Mouse (Mus musculus) lung, embryonic 14.5 days (tissue): ENCODE results near the gene Thrap3. TPM values are rescaled to one million over a fixed set of nuclear protein-coding genes. Genes with fewer than 3 reads are reported as not detected.
"Not testable (repeated sequence)": the region's sequence is repeated elsewhere in the genome, so short reads cannot be mapped to it uniquely, and the experiment has no call there.

Experiments
- ATAC-seq: fragments of 200-750 bp; cut with Nextera tagmentation; 2 replicates; pipeline ENCODE4 v1.8.0; 2017; ENCODE audit warnings: mild to moderate bottlenecking, moderate TSS enrichment, moderate library complexity; ENCODE audit not compliant: insufficient read depth
- DNase-seq: peaks from one replicate; pipeline ENCODE4 v3.0.0-alpha.2; 2015
- H3K27ac ChIP-seq: fragments of 300-500 bp; sonication (generic); 2 replicates; pipeline ENCODE4 v1.5.1; 2014; ENCODE audit warnings: low read depth, mild to moderate bottlenecking, moderate library complexity
- H3K27me3 ChIP-seq: fragments of 300-500 bp; sonication (generic); 2 replicates; pipeline ENCODE4 v1.6.1; 2014; ENCODE audit warnings: low read length, control low read depth; ENCODE audit not compliant: insufficient read depth
- H3K36me3 ChIP-seq: fragments of 300-500 bp; sonication (generic); 2 replicates; pipeline ENCODE4 v1.6.1; 2014; ENCODE audit warnings: control low read depth; ENCODE audit not compliant: insufficient read depth
- H3K4me1 ChIP-seq: fragments of 300-500 bp; sonication (generic); 2 replicates; pipeline ENCODE4 v1.6.1; 2014; ENCODE audit warnings: antibody characterized with exemption, control low read depth; ENCODE audit not compliant: insufficient read depth
- H3K4me2 ChIP-seq: fragments of 300-500 bp; sonication (generic); 2 replicates; pipeline ENCODE4 v1.6.1; 2014; ENCODE audit warnings: mild to moderate bottlenecking
- H3K4me3 ChIP-seq: fragments of 300-500 bp; sonication (generic); 2 replicates; pipeline ENCODE4 v1.5.1; 2014; ENCODE audit warnings: low read depth, low read length
- H3K9ac ChIP-seq: fragments of 300-500 bp; sonication (generic); 2 replicates; pipeline ENCODE4 v1.6.1; 2014
- H3K9me3 ChIP-seq: fragments of 300-500 bp; sonication (generic); 2 replicates; pipeline ENCODE4 v1.6.1; 2016; ENCODE audit warnings: low read depth, low read length, control low read depth
- CTCF ChIP-seq: IDR thresholded peaks from 2 replicates; pipeline ENCODE4 v1.5.1; 2016; ENCODE audit warnings: antibody characterized with exemption, low read depth
- WGBS: fragments of 180-500 bp; shearing (Covaris S2); extraction: QIAGEN DNeasy Blood & Tissue Kit; methylation state at CpG from one replicate; pipeline ENCODE4 v1.1.7; 2014; 5-methylcytosine and 5-hydroxymethylcytosine counted together
- polyA plus RNA-seq: library from polyadenylated mRNA; unstranded; fragments of >200 nt; fragmentation: Nextera tagmentation; extraction: Ambion mirVana; gene quantifications from 2 replicates; pipeline ENCODE4 v1.2.1, GENCODE M21; 2014

The Thrap3 gene
- polyA plus RNA-seq, 1 experiment from 2014 or later, result 262 TPM

- no peak overlapping the region for H3K27ac ChIP-seq
- no peaks in the 10 kb centered on the region for H3K9me3 ChIP-seq
- H3K36me3 ChIP-seq, result peaks cover 91% of the 10 kb centered on the region
- no peak overlapping the region for H3K4me2 ChIP-seq
- no peaks in the 10 kb centered on the region for H3K4me1 ChIP-seq
- DNase-seq (no peak), ATAC-seq (no peak)
- no peaks in the 10 kb centered on the region for H3K27me3 ChIP-seq
- TF ChIP-seq CTCF, result no peak
- no peak overlapping the region for H3K4me3 ChIP-seq
- no peak overlapping the region for H3K9ac ChIP-seq
- 88% methylated on average over 29 of the region's 29 CpGs for WGBS
These were observed 31.2 kb upstream of the Thrap3 start for GRCm38 (mm10) chr4:126233676-126234308.

DNA sequence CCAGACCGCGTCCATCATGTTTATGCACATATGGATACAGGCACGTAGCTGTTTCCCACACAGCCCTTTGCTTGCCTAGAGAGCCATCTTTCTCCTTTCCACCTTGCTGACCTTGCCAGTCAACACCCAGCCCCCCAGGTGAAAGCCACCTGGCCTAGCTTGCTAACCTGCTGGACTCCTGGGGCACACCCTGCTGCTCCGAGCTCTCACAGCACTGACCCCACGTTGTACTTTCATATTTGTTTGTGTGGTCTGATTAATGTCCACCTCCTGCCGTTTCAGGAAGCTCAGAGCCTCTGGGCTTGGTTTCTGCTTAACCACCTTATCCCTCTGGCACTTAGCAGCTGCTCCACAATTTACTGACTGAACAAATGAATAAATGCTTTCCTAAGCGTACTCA is 27.3 kb upstream of the Thrap3 start:
- 63% methylated on average over 7 of the region's 7 CpGs for WGBS
- no peak overlapping the region for H3K4me2 ChIP-seq
- no peak overlapping the region for H3K4me3 ChIP-seq
- H3K4me1 ChIP-seq, result 0 out of 2 replicates have a peak, but pooled peaks cover 3% of the 10 kb centered on the region
- no peak for TF ChIP-seq CTCF
- H3K9me3 ChIP-seq, result no peaks in the 10 kb centered on the region
- ATAC-seq (no peak), DNase-seq (no peak)
- no peaks in the 10 kb centered on the region for H3K27me3 ChIP-seq
- no peak overlapping the region for H3K9ac ChIP-seq
- no peak overlapping the region for H3K27ac ChIP-seq
- H3K36me3 ChIP-seq, result peaks cover 52% of the 10 kb centered on the region

DNA sequence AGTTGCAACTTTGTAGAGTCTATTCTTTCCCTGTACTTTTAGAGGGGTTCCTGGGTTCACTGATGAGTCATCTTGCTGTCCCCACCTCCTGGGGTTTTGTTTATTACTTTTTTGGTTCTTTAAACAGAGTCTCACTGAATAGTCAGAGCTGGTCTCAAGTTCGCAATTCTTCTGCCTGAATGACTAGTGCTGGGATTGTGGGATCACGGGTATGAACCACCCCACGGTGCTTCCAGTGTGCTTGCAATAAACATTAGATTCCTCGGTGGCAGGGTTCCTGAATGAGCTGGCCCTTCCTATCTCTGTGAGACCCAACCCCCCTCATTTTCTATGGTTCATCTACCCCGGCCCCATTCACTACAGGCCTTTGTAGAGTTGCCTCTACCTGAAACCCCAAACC is 25.6 kb upstream of the Thrap3 start:
- no peak overlapping the region for H3K4me2 ChIP-seq
- peaks cover 34% of the 10 kb centered on the region for H3K36me3 ChIP-seq
- no peak overlapping the region for H3K27ac ChIP-seq
- H3K4me1 ChIP-seq, result 0 out of 2 replicates have a peak, but pooled peaks cover 3% of the 10 kb centered on the region
- WGBS, result 21% methylated on average over 5 of the region's 5 CpGs
- no peaks in the 10 kb centered on the region for H3K27me3 ChIP-seq
- H3K9ac ChIP-seq, result no peak overlapping the region
- no peak for TF ChIP-seq CTCF
- DNase-seq, result no peak
- no peak overlapping the region for H3K4me3 ChIP-seq
- no peak for ATAC-seq
- no peaks in the 10 kb centered on the region for H3K9me3 ChIP-seq

GRCm38 (mm10) chr4:126227077-126227761 is 24.7 kb upstream of the Thrap3 start:
- peak; percentile 97 for DNase-seq
- peak overlapping the region; percentile 48; the same call in 1 of the 2 replicates for H3K27ac ChIP-seq
- H3K9me3 ChIP-seq, result no peaks in the 10 kb centered on the region
- H3K4me2 ChIP-seq, result peak overlapping the region; percentile 61
- ATAC-seq, result peak; percentile 87
- no peaks in the 10 kb centered on the region for H3K27me3 ChIP-seq
- H3K4me3 ChIP-seq, result peak overlapping the region; percentile 20
- TF ChIP-seq CTCF, result peak; percentile 95
- H3K36me3 ChIP-seq, result peaks cover 25% of the 10 kb centered on the region
- H3K4me1 ChIP-seq, result 0 out of 2 replicates have a peak, but pooled peaks cover 3% of the 10 kb centered on the region
- peak overlapping the region; percentile 15; the same call in 1 of the 2 replicates for H3K9ac ChIP-seq
- WGBS, result 9% methylated on average over 18 of the region's 18 CpGs

GRCm38 (mm10) chr4:126226640-126227039 is 24.1 kb upstream of the Thrap3 start:
- Histone ChIP-seq H3K4me2 (peak overlapping the region; percentile 61), H3K27ac (no peak overlapping the region), H3K9me3 (no peaks in the 10 kb centered on the region), H3K27me3 (no peaks in the 10 kb centered on the region), H3K36me3 (peaks cover 19% of the 10 kb centered on the region), H3K4me1 (0 out of 2 replicates have a peak, but pooled peaks cover 3% of the 10 kb centered on the region), H3K9ac (no peak overlapping the region), H3K4me3 (no peak overlapping the region)
- ATAC-seq, result peak; percentile 10; the same call in 1 of the 2 replicates
- 53% methylated on average over 12 of the region's 12 CpGs for WGBS
- DNase-seq, result no peak
- no peak for TF ChIP-seq CTCF

- no peak overlapping the region for H3K4me2 ChIP-seq
- DNase-seq (no peak), ATAC-seq (no peak)
- H3K36me3 ChIP-seq, result no peaks in the 10 kb centered on the region
- no peak overlapping the region for H3K9ac ChIP-seq
- no peak overlapping the region for H3K4me3 ChIP-seq
- H3K27me3 ChIP-seq, result no peaks in the 10 kb centered on the region
- H3K9me3 ChIP-seq, result no peaks in the 10 kb centered on the region
- H3K27ac ChIP-seq, result no peak overlapping the region
- H3K4me1 ChIP-seq, result 0 out of 2 replicates have a peak, but pooled peaks cover 3% of the 10 kb centered on the region
- WGBS, result 83% methylated on average over 11 of the region's 11 CpGs
- no peak for TF ChIP-seq CTCF
These were observed 20.1 kb upstream of the Thrap3 start for GRCm38 (mm10) chr4:126222631-126223030.

DNA sequence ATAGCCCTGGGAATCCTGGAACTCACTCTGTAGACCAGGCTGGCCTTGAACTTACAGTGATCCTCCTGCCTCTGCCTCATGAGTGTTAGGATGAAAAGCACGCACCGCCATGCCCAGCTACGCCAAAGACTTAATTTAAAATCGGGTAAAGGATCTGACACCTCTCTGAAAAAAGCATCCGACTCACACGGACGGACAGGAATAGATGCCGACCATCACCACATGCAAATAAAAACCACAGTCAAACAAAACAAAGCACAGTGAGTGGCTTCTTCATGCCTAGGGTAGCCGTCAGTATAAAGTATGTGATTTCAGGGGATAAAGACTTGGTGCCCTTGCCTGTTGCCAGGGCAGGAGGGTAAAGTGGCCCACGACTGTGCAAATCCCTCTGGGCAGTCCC is 17.5 kb upstream of the Thrap3 start:
- H3K27me3 ChIP-seq, result no peaks in the 10 kb centered on the region
- H3K4me3 ChIP-seq, result no peak overlapping the region
- H3K4me1 ChIP-seq, result no peaks in the 10 kb centered on the region
- no peaks in the 10 kb centered on the region for H3K9me3 ChIP-seq
- no peak for TF ChIP-seq CTCF
- DNase-seq (no peak), ATAC-seq (no peak)
- no peak overlapping the region for H3K27ac ChIP-seq
- WGBS, result 89% methylated on average over 10 of the region's 10 CpGs
- no peak overlapping the region for H3K9ac ChIP-seq
- no peaks in the 10 kb centered on the region for H3K36me3 ChIP-seq
- H3K4me2 ChIP-seq, result no peak overlapping the region

DNA sequence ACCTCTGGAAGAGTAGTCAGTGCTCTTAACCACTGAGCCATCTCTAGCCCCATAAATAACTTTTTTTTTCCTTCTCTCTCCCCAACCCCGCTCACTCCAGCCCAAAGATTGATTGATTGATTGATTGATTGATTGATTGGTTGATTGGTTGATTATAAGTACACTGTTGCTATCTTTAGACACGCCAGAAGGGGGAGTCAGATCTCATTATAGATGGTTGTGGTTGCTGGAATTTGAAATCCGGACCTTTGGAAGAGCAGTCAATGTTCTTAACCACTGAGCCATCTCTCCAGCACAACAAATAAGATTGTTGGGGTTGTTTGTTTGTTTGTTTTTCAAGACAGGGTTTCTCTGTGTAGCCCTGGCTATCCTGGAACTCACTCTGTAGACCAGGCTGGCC is 17.0 kb upstream of the Thrap3 start:
- not testable (repeated sequence) for H3K9me3 ChIP-seq, H3K4me2 ChIP-seq, H3K27ac ChIP-seq, H3K9ac ChIP-seq, DNase-seq, H3K4me1 ChIP-seq, H3K4me3 ChIP-seq, H3K27me3 ChIP-seq, H3K36me3 ChIP-seq, ATAC-seq
- WGBS, result 64% methylated on average over 3 of the region's 3 CpGs
